Mouse (Mus musculus) kidney, postnatal 36 days (tissue): Measurements from ENCODE around the gene Mab21l1.
A peak's percentile ranks its signal among the peaks of the same experiment; 100 is the strongest.

ENCODE experiments used
- DNase-seq, 2 experiments: peaks; one replicate each; pipeline ENCODE4 v3.0.0; 2021 to 2022; ENCODE audit warnings: mixed read lengths in 2 of 2

Mab21l1 gene

GRCm38 (mm10) chr3:55782056-55782687 lies at the start of gene Mab21l1:
Gene Mab21l1 (plus strand): TSS chr3:55782510.
- peak; percentile 8 to 41 for DNase-seq

- no peak for DNase-seq
These were observed 48.6 kb upstream of the Mab21l1 start for GRCm38 (mm10) chr3:55733665-55734064.

GRCm38 (mm10) chr3:55741428-55741827 lies 40.9 kb upstream of the Mab21l1 start:
- DNase-seq = no peak

DNA sequence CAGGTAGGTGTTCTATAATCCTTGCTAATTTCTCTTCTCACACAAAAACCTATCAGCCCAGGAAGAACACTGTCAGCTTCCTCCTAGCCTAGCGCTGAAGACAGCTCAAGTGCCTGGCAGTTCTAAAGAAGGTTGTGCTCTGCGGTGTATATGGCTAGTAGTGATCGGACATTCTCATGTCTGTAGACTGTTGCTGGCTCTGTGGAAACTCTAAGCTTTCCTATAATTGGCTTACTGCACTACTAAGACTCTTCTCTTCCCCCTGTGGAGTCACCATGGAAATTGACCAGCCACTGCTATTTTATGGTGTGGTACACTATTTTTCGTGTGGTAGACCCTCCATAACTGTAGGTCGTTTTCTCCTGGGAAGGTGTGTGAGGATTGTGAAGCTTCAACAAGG lies 40.1 kb upstream of the Mab21l1 start:
- DNase-seq = no peak

DNA sequence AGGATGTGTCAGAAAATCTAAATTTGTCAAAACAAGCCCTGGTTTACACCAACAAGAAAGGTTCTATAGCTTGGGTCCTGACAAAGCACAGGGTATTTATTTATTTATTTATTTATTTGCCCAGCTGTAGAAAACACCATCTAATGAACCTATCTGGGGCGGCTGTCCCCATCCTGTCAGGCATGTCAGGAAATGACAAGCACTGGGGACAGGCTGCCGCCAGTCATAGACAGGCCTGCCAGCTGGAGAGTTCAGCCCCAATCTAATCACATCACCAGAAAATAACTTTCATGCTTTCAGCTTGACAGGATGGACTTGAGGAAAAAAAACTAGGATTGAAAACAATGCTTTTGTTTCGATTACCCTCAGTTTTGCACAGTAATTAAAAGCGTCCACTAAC lies 39.7 kb upstream of the Mab21l1 start:
- DNase-seq = no peak

GRCm38 (mm10) chr3:55743885-55744284 lies 38.4 kb upstream of the Mab21l1 start:
- DNase-seq = no peak

- DNase-seq = no peak
These were observed 31.8 kb upstream of the Mab21l1 start for GRCm38 (mm10) chr3:55750445-55751065.

- DNase-seq = no peak
These were observed 30.9 kb upstream of the Mab21l1 start for GRCm38 (mm10) chr3:55751363-55751762.

GRCm38 (mm10) chr3:55752558-55752957 lies 29.8 kb upstream of the Mab21l1 start:
- no peak for DNase-seq

DNA sequence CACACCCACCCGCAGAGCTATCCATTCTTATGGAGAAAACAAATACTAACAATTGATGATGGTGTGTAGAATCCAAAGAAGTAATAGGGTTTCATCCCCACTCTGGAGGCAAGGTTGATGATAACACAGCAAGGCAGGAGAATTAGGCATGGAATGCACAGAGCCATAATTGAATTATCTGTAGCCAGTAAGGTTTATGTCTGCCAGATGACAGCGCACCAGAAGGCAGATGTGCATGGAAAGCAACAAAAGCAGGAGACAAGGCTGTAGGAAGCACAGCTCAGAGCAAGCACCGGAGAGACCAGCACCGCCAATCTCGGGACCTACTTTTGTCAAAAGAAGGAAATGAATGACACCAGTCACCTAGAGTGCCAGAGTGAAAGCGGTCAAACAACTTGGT lies 28.4 kb upstream of the Mab21l1 start:
- no peak for DNase-seq

- no peak for DNase-seq
These were observed 27.2 kb upstream of the Mab21l1 start for GRCm38 (mm10) chr3:55754981-55755608.

DNA sequence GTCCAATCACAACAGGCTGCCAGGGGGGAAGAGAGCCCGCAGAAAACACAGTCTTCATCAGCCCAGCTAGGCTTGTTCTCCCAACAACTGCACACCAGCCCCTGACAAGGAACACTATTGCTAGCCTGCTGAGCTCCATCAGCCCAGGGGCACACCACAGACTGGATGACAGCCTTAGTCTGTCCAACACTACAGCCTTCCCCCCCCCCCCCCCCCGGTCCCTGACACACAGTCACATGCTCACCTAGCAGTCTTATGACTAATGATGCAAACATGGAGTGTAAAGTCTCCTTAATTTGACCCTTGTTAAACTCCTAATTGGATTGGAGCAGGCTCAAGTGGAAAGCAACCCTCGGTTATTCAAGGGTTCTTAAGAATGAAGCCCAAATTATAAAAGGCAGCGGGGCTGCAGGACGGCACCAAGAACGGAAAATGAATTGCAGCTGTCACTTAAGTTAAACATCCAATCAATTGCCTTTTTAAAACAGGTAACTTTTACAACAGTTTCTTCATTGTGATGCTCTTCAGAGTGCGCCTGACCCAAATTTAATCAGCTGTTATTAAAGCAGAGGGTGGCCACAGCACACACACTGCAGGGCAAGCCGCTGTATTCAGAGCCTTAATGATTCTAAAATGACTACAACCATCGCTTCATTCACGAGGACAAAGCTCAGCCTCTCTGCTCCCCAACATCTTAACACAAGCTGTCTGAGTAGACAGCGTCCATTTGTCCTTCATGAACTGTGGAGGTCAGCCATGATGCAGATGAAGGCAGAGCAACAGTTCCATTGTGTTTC lies 26.3 kb upstream of the Mab21l1 start:
- no peak for DNase-seq

- no peak for DNase-seq
These were observed 25.6 kb upstream of the Mab21l1 start for GRCm38 (mm10) chr3:55756602-55757190.

DNA sequence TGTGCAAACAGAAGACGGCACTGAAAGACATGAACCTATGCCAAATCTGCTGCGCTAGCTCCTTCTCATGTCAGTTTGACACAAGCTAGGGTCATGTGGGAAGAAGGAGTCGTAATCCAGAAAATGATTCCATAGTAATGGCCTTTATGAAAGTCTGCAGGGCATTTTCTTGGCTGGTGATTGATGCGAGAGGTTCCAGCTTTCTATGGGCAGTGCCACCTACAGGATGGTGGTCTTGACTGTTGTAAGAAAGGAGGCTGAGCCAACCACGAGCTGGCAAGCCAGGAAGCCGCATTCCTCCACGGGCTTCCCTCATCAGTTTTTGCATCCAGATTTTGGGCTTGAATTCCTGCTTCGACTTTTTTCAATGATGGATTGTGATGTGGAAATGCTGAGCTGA lies 24.0 kb upstream of the Mab21l1 start:
- no peak for DNase-seq

GRCm38 (mm10) chr3:55763591-55763990 lies 18.7 kb upstream of the Mab21l1 start:
- no peak for DNase-seq

DNA sequence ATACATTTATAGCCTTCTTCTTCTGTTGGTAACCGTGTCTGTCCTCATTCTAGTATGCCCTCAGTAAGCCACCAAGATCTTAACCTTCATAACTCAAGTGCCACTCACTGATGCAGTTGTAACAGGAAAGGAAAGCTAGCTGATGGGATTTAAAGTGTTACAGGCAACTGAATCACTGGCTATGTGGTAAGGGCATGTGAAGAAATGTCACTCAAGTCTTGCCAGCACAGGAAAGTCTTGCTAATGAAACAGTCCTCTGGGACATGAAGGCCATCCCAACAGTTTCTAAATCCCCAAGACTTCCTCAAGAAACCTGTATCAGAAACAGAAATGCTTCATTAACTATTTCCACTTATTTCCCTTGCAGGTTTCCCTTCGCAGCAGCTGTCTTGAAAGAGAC lies 13.7 kb upstream of the Mab21l1 start:
- no peak for DNase-seq

GRCm38 (mm10) chr3:55769308-55769707 lies 13.0 kb upstream of the Mab21l1 start:
- no peak for DNase-seq

DNA sequence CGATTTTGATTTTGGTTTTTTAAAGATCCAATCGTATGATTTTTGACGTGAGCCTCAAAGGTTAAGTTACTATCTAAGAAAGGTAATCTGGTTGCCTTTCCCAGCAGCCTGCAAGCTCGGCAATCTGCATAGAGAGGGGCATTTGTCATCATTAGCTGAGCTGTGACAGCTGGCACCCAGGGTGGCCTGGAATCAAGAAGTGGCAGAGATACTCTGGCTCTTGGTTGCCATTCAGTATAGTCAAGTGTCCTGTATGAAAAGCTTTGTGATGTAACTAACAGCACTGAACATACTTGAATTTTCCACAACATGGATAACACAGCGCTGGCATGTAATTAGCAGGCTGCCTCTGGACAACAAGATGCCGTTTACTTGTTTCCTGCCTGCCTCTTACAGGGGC lies 8.1 kb upstream of the Mab21l1 start:
- no peak for DNase-seq

DNA sequence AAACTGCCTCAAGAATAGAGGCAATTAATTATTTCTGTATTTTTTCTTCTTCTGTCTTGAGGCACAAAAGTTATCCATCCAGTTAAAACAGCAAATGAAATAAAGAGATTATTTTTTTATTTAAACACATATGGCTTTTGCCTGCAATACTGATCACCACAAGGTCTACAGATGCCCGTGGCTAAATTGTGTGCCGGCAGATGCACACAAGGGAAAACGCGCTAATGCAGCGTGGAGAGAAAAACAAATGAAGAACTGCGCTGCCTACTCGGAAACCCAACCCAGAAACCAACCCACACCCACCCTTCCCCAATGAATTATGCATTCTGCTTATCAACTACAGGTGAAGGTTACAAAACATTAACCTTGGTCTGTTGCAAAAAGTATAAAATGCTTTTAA lies 7.1 kb upstream of the Mab21l1 start:
- no peak for DNase-seq

GRCm38 (mm10) chr3:55775753-55776152 lies 6.6 kb upstream of the Mab21l1 start:
- no peak for DNase-seq

- no peak for DNase-seq
These were observed 4.8 kb upstream of the Mab21l1 start for GRCm38 (mm10) chr3:55777501-55777900.

DNA sequence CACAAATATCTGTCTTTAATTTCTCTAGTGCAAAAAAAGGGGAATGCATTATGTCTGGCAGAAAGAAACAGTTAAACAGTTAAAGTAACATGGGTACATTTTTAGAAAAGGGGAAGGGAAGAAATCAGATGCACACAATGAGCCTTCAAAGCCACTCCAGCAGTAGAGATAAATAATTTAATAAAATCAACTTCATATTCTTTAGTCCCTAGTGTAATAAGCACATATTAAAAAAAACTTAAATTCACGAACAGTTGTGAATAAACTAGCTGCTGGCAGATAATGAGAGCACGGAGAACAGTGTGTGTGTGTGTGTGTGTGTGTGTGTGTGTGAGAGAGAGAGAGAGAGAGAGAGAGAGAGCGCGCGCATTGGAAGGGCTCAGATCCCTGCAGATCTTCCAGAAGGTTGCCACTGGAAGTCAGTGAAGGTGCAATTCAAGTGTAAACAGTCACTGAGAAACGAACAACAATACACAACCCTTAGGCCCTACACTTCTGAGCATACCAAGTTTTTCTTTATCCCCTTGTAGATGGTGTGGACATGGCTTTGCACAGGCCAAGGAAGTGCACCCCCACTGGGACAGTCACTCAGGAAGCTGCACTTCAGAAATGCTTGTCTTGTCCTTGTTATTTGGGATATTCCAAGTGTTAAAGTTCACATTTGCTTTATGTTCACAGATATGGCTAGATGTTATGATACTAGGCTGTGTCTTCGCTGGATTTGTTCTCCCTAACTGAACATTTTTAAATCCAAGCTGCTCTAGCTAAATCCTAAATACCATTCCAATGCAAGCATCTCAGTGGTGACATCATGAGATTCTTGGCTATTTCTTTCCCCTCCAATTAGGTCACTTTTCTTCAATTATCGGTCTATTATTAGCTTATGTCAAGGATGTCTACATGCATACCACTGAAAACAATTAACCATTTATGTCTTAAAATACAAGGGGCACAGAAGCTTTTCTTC lies 3.3 kb upstream of the Mab21l1 start:
- DNase-seq = no peak
